Mouse (Mus musculus): ENCODE measurements around the gene Olfr1130.
"Not testable (repeated sequence)": the region's sequence is repeated elsewhere in the genome, so short reads cannot be mapped to it uniquely, and the experiment has no call there.

The Olfr1130 gene

GRCm38 (mm10) chr2:87605912-87606311 is at the start of gene Olfr1130:
Gene Olfr1130, plus strand, starts transcription at chr2:87606212.
- DNase-seq (ENCODE audit: low read depth, low spot score) = not testable (repeated sequence)

GRCm38 (mm10) chr2:87573602-87574001 is 32.4 kb upstream of the Olfr1130 start, which contains the start of gene Olfr1129:
Gene Olfr1129, plus strand, starts transcription at chr2:87573902.
- not testable (repeated sequence) for DNase-seq (ENCODE audit: low read depth, low spot score)

- no peak for DNase-seq (ENCODE audit: low read depth, low spot score)
Observed at GRCm38 (mm10) chr2:87626804-87627203, 20.8 kb downstream of the Olfr1130 start, which contains the start of gene Olfr1131. Gene Olfr1131, plus strand, starts transcription at chr2:87627104.

- no peak for DNase-seq (ENCODE audit: low read depth, low spot score)
Observed at GRCm38 (mm10) chr2:87637435-87637834, 31.4 kb downstream of the Olfr1130 start, which contains the start of gene Olfr1132. Gene Olfr1132, minus strand, starts transcription at chr2:87637535.

GRCm38 (mm10) chr2:87642441-87642840 is 36.4 kb downstream of the Olfr1130 start:
- no peak for DNase-seq (ENCODE audit: low read depth, low spot score)

- no peak for DNase-seq (ENCODE audit: low read depth, low spot score)
Observed at GRCm38 (mm10) chr2:87647274-87647673, 41.3 kb downstream of the Olfr1130 start, which contains the start of gene Olfr1133. Gene Olfr1133, minus strand, starts transcription at chr2:87647374.

GRCm38 (mm10) chr2:87658360-87658759 is 52.3 kb downstream of the Olfr1130 start, which contains the start of gene Olfr1134:
Gene Olfr1134, minus strand, starts transcription at chr2:87658460.
- DNase-seq (ENCODE audit: low read depth, low spot score) = no peak
